Mouse (Mus musculus) ES-E14 (cell line): Measurements from ENCODE around the gene Brf1.

Source experiments
- CHD2 ChIP-seq: IDR thresholded peaks from 2 replicates; pipeline ENCODE4 v1.6.1; 2014; ENCODE audit warnings: mild to moderate bottlenecking, low read depth, low read length, inconsistent platforms
- HCFC1 ChIP-seq: IDR thresholded peaks from 2 replicates; pipeline ENCODE4 v1.6.1; 2012; ENCODE audit warnings: low read length, inconsistent platforms, borderline replicate concordance; ENCODE audit not compliant: insufficient read depth
- MAFK ChIP-seq: IDR thresholded peaks from 2 replicates; pipeline ENCODE4 v1.6.1; 2014; ENCODE audit warnings: mild to moderate bottlenecking, low read depth, low read length, inconsistent platforms; ENCODE audit not compliant: insufficient read depth
- ZC3H11A ChIP-seq: IDR thresholded peaks from 2 replicates; pipeline ENCODE4 v1.6.1; 2012; ENCODE audit warnings: low read depth, mild to moderate bottlenecking, inconsistent platforms, low read length, borderline replicate concordance
- ZNF384 ChIP-seq: IDR thresholded peaks from 2 replicates; pipeline ENCODE4 v1.6.1; 2012; ENCODE audit warnings: low read depth, low read length, inconsistent platforms

DNA sequence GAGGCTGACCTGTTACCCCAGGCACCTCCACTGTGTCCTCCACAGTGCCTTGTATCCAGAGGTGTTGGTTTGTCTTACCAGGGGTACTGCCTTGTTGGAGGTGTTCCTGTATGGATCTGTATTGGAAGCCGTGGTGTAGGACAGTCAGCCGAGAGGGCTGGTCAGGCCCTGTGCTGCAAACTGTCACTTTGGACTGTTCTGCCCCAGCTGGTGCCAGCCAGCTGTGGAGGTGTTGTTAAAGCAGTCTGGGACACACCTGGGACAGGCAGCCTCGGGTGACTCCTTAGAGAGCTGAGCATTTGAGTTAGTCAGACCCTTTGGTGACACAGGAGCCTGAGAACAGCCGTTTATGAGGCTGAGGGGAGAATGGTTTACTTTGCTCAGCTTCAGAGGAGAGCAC is 29.5 kb upstream of the Brf1 start:
- TF ChIP-seq HCFC1 (no peak), CHD2 (no peak), ZNF384 (no peak), ZC3H11A (no peak), MAFK (no peak)
